Mouse (Mus musculus): Measurements from ENCODE around the gene Barhl1. TPM values are rescaled to one million over a fixed set of nuclear protein-coding genes. Genes with fewer than 3 reads are reported as not detected.

Gene Barhl1
- total RNA-seq (2023): not detected

DNA sequence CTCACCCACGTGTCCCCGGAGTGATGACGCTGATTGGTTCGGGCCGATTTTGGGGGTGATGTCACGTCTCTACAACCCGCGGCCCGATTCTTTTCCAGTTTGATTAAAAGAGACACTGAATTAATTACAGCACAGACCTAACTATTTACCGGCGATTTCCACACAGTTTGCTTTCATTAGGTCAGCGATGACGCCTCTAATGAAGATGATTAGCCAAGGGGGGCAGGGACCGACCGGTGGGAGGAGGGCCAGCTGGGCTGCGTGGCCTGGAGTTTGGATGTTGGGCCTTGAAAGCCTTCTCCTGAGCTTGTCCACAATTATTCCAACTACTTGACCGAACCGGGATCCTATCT is at the start of gene Barhl1:
Gene Barhl1, minus strand, starts transcription at position 156 of the 353 bp plus-strand sequence.

Other genes with a start within 250 kb of the Barhl1 start
- gene Spaca9, start 216.9 kb downstream of the Barhl1 start, total RNA-seq (2023): not detected
- gene Ak8, start 216.5 kb downstream of the Barhl1 start, total RNA-seq (2023): 0.50 TPM
- gene Gtf3c4, start 76.3 kb downstream of the Barhl1 start, total RNA-seq (2023): 11.6 TPM
- 23.3 TPM for gene Ddx31, start 76.3 kb downstream of the Barhl1 start, total RNA-seq (2023)
- gene Cfap77, start 138.4 kb upstream of the Barhl1 start, total RNA-seq (2023): not detected
- gene Ttf1, start 143.6 kb upstream of the Barhl1 start, total RNA-seq (2023): 26.5 TPM
- 137 TPM for gene Setx, start 207.5 kb upstream of the Barhl1 start, total RNA-seq (2023)